Mouse (Mus musculus) erythroblast, embryonic 14.5 days (primary cell): ENCODE results near the gene Ctsw.

Experiments
- GATA1 ChIP-seq: IDR thresholded peaks from 2 replicates; pipeline ENCODE4 v1.6.1; 2012; ENCODE audit warnings: low read length, inconsistent platforms, mixed read lengths
- TAL1 ChIP-seq: IDR thresholded peaks from 3 replicates; pipeline ENCODE4 v1.6.1; 2012; ENCODE audit warnings: low read length, inconsistent platforms, mixed read lengths

DNA sequence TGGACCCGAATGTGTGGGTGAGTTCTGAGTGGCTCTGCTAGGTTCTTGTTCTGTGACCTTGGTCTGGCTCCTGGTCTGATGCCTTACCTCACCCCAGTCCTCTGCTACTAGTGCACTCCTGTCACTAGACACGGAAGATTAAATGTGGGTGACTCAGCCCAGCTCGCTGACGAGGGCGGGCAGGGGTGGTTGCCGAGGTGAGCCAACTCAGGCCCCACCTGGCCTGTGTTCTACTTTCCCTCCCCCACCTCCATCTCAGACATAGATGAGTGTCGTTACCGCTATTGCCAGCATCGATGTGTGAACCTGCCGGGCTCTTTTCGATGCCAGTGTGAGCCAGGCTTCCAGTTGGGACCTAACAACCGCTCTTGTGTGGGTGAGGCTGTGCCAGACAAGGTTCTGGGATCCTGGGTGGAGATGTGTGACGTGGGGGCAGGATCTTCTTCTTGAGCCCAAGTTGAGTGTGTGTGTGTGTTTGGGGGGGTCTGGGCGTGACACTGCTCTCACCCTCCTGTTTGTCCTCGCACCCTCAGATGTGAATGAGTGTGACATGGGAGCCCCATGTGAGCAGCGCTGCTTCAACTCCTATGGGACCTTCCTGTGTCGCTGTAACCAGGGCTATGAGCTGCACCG lies 9.5 kb upstream of the Ctsw start:
- TF ChIP-seq GATA1 = no peak
- no peak for TF ChIP-seq TAL1
